Mouse (Mus musculus) lung, postnatal 25 days (tissue): ENCODE results near the gene Itprip.
A peak's percentile ranks its signal among the peaks of the same experiment; 100 is the strongest.

Experiments used
- DNase-seq: peaks from one replicate; pipeline ENCODE4 v3.0.0; 2022; ENCODE audit warnings: low spot score

Itprip gene

DNA sequence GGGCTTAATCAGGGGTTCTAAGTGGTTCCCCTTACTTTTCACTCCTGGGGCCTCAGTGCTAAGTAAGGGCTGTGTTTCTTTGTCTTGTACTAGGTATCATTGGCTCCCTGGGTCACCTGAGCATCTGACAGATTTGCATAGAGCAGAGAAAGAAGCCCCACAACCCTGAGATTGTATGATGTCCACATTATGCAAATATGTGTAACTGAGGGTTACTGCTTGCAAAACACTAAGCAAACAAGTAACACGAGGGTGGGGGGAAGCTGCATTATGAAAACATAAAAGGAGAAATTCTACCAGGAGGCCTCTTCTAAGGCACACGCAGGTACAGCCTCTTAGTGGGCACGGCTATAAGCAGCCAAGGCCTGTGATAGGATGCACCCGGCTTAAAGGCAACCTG is 3.8 kb downstream of the Itprip start:
- no peak for DNase-seq

GRCm38 (mm10) chr19:47914191-47914590 is 4.9 kb downstream of the Itprip start:
- no peak for DNase-seq

- no peak for DNase-seq
Observed at GRCm38 (mm10) chr19:47913344-47913743, 5.8 kb downstream of the Itprip start.

DNA sequence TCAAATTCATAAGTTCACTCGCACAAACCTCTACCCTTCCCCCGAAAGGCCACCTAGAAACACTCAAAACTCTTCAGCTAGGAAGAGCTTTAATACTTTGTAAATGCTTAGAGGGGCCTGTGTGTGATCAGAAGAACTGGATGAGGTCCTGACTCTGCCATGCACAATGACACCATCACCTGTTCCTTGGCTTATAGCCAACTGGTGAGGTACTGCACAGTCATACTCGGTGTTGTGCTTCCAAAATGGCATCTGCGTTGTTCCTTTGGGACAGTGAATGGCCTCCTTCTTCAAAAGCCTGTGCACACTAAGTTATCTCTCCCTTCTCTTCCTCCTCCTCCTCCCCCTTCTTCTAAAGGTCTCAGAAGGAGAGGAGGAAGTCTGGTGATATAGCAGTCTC is 8.3 kb downstream of the Itprip start:
- no peak for DNase-seq

GRCm38 (mm10) chr19:47910117-47910618 is 8.9 kb downstream of the Itprip start:
- no peak for DNase-seq

- no peak for DNase-seq
Observed at GRCm38 (mm10) chr19:47909387-47910116, 9.5 kb downstream of the Itprip start.

DNA sequence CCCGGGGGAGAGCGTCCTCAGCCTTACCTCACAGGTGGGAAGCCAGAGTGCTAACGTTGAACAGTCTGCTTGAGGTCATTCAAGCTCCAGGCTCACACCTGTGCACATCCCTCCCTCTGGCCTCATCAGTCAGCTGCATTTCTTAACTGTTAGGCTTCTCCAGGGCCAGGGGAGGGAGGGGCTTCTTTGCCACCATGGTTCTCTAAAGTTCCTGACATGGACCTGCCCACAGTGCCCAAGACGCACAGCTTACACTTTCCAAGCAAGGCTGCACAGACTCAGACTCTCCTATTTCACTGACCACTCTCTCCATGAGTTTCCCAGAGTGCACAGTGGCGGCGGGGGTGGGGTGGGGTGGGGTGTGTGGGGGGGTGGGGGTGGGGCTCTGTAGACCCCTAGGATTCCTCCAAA is 10.1 kb downstream of the Itprip start:
- DNase-seq: no peak

DNA sequence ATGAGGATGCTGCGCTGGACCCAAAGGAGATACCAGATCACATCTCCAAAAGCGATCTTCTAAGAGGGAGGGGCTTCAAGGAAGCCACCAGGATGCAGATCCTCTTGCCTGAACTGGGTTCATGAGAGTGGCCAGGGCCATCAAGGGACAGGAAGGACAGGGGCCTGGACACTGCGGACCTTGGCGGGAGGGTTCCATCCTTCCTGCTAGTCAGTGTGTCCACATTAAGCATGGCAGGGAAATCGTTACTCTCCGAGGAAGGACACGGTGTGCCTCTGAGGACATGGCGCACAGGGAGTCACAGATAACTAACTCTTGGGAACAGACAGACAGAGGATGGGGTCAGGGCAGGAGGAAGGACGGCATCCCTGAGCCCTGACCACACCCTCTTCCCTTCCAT is 11.5 kb downstream of the Itprip start:
- no peak for DNase-seq

GRCm38 (mm10) chr19:47905603-47906002 is 13.5 kb downstream of the Itprip start:
- no peak for DNase-seq

- no peak for DNase-seq
Observed at GRCm38 (mm10) chr19:47905081-47905480, 14.0 kb downstream of the Itprip start.

GRCm38 (mm10) chr19:47903679-47904078 is 15.4 kb downstream of the Itprip start:
- no peak for DNase-seq

- DNase-seq: no peak
Observed at GRCm38 (mm10) chr19:47902316-47903201, 16.5 kb downstream of the Itprip start.

GRCm38 (mm10) chr19:47900558-47900957 is 18.5 kb downstream of the Itprip start:
- no peak for DNase-seq

GRCm38 (mm10) chr19:47900012-47900411 is 19.1 kb downstream of the Itprip start:
- DNase-seq: no peak

GRCm38 (mm10) chr19:47898472-47899079 is 20.5 kb downstream of the Itprip start:
- DNase-seq: no peak

GRCm38 (mm10) chr19:47893092-47893491 is 26.0 kb downstream of the Itprip start:
- DNase-seq: no peak

DNA sequence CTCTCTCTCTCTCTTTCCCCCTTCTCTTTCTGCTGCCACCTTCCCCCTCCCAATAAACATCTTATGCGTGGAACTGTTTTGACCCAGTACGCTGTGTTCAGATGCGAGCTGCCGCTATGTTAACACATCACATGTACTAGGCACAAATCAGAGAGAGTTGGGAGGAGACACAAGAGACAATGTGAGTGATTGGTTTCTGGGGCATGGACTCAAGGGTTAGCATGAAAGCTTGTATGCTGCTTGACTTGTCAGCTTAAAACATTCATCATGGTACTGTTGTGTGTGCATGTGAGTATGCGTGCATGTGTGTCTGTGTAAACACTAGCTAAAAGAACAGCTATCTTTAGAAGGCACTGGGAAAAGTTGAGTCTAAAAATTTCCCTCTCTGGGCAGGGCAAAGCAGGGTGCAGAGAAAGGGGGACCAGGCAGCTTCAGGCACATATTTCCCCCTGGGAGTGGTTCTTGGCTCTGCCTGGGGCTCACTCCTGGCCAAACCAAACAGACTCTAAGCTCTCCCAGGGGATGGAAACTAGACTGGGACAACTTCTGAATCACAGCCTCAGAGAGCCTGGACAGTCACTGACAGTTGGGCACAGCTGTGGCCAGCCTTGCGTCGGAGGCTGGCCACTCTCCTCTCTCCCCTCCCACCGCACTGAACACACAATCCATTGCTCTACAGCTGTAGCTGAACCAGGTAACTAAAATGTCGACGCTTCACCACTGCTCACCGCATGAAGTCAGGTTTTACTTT is 27.4 kb downstream of the Itprip start:
- no peak for DNase-seq

- peak; percentile 44 for DNase-seq
Observed at GRCm38 (mm10) chr19:47890489-47891130, 28.5 kb downstream of the Itprip start.

GRCm38 (mm10) chr19:47888037-47888436 is 31.1 kb downstream of the Itprip start:
- no peak for DNase-seq

DNA sequence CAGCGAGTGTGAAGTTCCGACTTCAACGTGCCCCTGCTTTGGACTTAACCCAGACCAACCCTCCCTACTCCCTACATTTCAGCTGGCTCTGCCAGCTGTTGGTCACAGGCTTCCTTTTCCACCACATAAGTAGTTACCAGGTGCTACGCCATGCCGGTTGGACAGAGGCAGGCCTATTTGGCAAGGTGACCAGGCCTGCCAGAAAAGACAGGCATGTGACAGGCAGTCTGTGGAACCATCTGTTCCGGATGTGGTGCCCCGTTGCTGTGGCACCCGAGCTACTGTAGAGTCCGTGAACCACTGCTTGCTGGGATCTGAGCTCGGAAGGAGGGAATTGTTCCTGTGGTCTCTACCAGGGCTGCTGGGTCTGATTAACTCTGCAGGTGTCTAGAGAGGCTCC is 31.7 kb downstream of the Itprip start:
- DNase-seq: peak; percentile 34

GRCm38 (mm10) chr19:47886617-47887016 is 32.5 kb downstream of the Itprip start:
- DNase-seq: peak; percentile 80
